Mouse (Mus musculus) kidney, adult 2 months (tissue): ENCODE measurements around the gene Fam155a.
"Not testable (repeated sequence)": the region's sequence is repeated elsewhere in the genome, so short reads cannot be mapped to it uniquely, and the experiment has no call there.

Experiments
- CTCF ChIP-seq: fragments of 200-500 bp; conservative IDR thresholded peaks from 2 replicates; pipeline ENCODE4 v1.5.1; 2011; ENCODE audit warnings: low read depth, mild to moderate bottlenecking, control low read depth, low read length, moderate library complexity, mixed read lengths; ENCODE audit not compliant: insufficient read depth, insufficient read length
- POLR2A ChIP-seq: fragments of 200-500 bp; IDR thresholded peaks from one replicate; pipeline ENCODE4 v1.6.1; 2011; ENCODE audit warnings: low read depth, low read length, control low read depth

DNA sequence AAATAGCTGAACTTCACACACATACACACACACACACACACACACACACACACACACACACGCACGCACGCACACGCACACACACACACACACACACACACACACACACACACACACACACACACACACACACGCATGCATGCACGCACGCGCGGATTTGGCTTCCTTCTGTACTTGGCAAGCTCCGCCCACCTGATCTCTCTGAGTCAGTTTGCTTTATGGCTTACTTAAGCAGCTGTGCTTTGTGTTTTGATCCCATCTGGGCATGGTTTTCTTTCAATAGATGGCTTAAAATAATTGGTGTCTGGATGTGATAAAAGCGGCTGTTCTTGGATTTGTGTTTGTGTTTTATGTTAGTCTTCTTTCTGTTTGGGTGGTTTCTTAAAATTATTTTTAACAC lies 29.4 kb upstream of the Fam155a start:
- not testable (repeated sequence) for TF ChIP-seq CTCF, POLR2A
